16 mouse cellular contexts compared by ENCODE assay signal in genomic region chr2:139656750-139657149, GRCm38 (mm10). TPM values are rescaled to one million over a fixed set of nuclear protein-coding genes. Genes with fewer than 3 reads are reported as not detected.
DNase-seq lines count a peak whose midpoint lies in the region; ATAC-seq and TF ChIP-seq lines count a peak whose summit lies in the region.
"Had no signal": no experiment of that assay in that cellular context is flagged by ENCODE, and none has a peak within 500 bp of the region (broad histone marks: within the 10 kb centered on the region; RNA-seq: fewer than 3 reads in every experiment).

No protein-coding gene starts in this region.

- no peaks in the 10 kb centered on the region for H3K4me1 ChIP-seq in lung, embryonic 14.5 days (ENCODE audit: insufficient read depth)
- no peaks in the 10 kb centered on the region for H3K4me1 ChIP-seq in forebrain, embryonic 14.5 days (ENCODE audit: control insufficient read depth, insufficient read depth, low read length)

- H3K9me3 ChIP-seq in lung, embryonic 14.5 days (ENCODE audit: low read depth, low read length): no peaks in the 10 kb centered on the region
- no peaks in the 10 kb centered on the region for H3K9me3 ChIP-seq in forebrain, embryonic 14.5 days (replicated peaks; ENCODE audit: control insufficient read depth, low read length)
- H3K9me3 ChIP-seq: G1E had no signal

- no peaks in the 10 kb centered on the region for H3K27me3 ChIP-seq in lung, embryonic 14.5 days (ENCODE audit: insufficient read depth, low read length)
- peaks cover 13% of the 10 kb centered on the region for H3K27me3 ChIP-seq in forebrain, embryonic 14.5 days (replicated peaks; ENCODE audit: control insufficient read depth, insufficient read depth, low read length)

- TF ChIP-seq POLR2A in brain, embryonic 14.5 days (IDR thresholded peaks at IDR 0.05; ENCODE audit: borderline replicate concordance, extremely low read depth, insufficient read depth, insufficient read length, poor library complexity, severe bottlenecking): no peak

- peak; percentile 35; the same call in 1 of the 2 replicates for ATAC-seq in lung, embryonic 14.5 days (ENCODE audit: insufficient read depth)
- peak; percentile 69 for ATAC-seq in forebrain, embryonic 14.5 days
- ATAC-seq in inflammation-experienced regulatory T-cells, adult 6 months: no peak

- no peaks in the 10 kb centered on the region for H3K36me3 ChIP-seq in lung, embryonic 14.5 days (ENCODE audit: insufficient read depth)
- no peaks in the 10 kb centered on the region for H3K36me3 ChIP-seq in forebrain, embryonic 14.5 days (ENCODE audit: control insufficient read depth, insufficient read depth, low read length)
- H3K36me3 ChIP-seq: G1E had no signal

- no peak for TF ChIP-seq CTCF in lung, embryonic 14.5 days (IDR thresholded peaks at IDR 0.05; ENCODE audit: low read depth)
- no peak for TF ChIP-seq CTCF in brain, embryonic 14.5 days (IDR thresholded peaks at IDR 0.05; ENCODE audit: borderline replicate concordance, extremely low read depth, insufficient read depth, insufficient read length)

- H3K4me3 ChIP-seq in lung, embryonic 14.5 days (ENCODE audit: low read depth, low read length): no peak overlapping the region
- H3K4me3 ChIP-seq in forebrain, embryonic 14.5 days (ENCODE audit: low read depth, low read length): no peak overlapping the region
- H3K4me3 ChIP-seq: gastrocnemius, adult 2 months had no signal

- H3K27ac ChIP-seq in lung, embryonic 14.5 days (ENCODE audit: low read depth): no peak overlapping the region
- no peak overlapping the region for H3K27ac ChIP-seq in forebrain, embryonic 14.5 days (ENCODE audit: low read depth, low read length)
- H3K27ac ChIP-seq: gastrocnemius, adult 2 months had no signal

- 43% methylated on average over 4 of the region's 4 CpGs for WGBS in lung, embryonic 14.5 days
- 21% methylated on average over 4 of the region's 4 CpGs for WGBS in forebrain, embryonic 14.5 days

- no peak overlapping the region for H3K4me2 ChIP-seq in lung, embryonic 14.5 days
- H3K4me2 ChIP-seq in forebrain, embryonic 14.5 days (ENCODE audit: low read length): no peak overlapping the region

- no peak for DNase-seq in lung, embryonic 14.5 days
- no peak for DNase-seq in lung, postnatal 4 days
- DNase-seq in brain, embryonic 14.5 days (ENCODE audit: low read depth): peak; percentile 56
- peak; percentile 42 for DNase-seq in forebrain, embryonic 14.5 days (ENCODE audit: low spot score)
- DNase-seq in retina, embryonic 14.5 days (ENCODE audit: low spot score): peak; percentile 4
- DNase-seq in kidney, postnatal 4 days: no peak
- DNase-seq: cerebellum, postnatal 10 days; gastrocnemius, adult 2 months; heart, adult 18-20 months; kidney, adult 2 months; kidney, postnatal 14 days; layer of hippocampus, adult 9-11 months; spleen, adult 18-20 months had no signal

- H3K9ac ChIP-seq in lung, embryonic 14.5 days: no peak overlapping the region
- no peak overlapping the region for H3K9ac ChIP-seq in forebrain, embryonic 14.5 days (ENCODE audit: low read length)

RNA-seq across cellular contexts. Expression of gene Ism1, which starts 21.2 kb away (rescaled TPM):
- 17.7 and 19.0 TPM in 2 replicates for polyA plus RNA-seq in lung, embryonic 14.5 days (2014; fragmentation: Nextera tagmentation; extraction: Ambion mirVana)
- 0.91 and 1.2 TPM in 2 replicates for polyA plus RNA-seq in brain, embryonic 14.5 days (2012; rRNA removed)
- polyA plus RNA-seq in forebrain, embryonic 14.5 days (2014; fragmentation: Nextera tagmentation; extraction: Ambion mirVana): 0.32 and 0.50 TPM in 2 replicates
- polyA plus RNA-seq in inflammation-experienced regulatory T-cells, adult 6 months (2017; shearing (Covaris generic)): under 1 TPM in 2 of 3 experiments, not detected in 1; 0.26 to 0.32 TPM
- polyA plus RNA-seq: G1E; liver, embryonic 16.5 days had no signal

Comparison
In these comparisons a context has a peak if more than half of its experiments do, and no peak if none do; other contexts are left out.
1. DNase-seq: peak in brain, embryonic 14.5 days (single experiment), forebrain, embryonic 14.5 days (single experiment) and retina, embryonic 14.5 days (single experiment); none in lung, embryonic 14.5 days (single experiment), lung, postnatal 4 days (0 of 2) and kidney, postnatal 4 days (0 of 2).